Mouse (Mus musculus) hindbrain, embryonic 11.5 days (tissue): ENCODE measurements at regions not wholly inside any gene's neighbourhood (a gene's known extent, or its start where the extent isn't known, plus 50 kb on each side); places are given as distances from the start of the nearest gene placed in this dataset.
A peak's percentile ranks its signal among the peaks of the same experiment; 100 is the strongest.

Experiments used
- ATAC-seq: fragments of 200-750 bp; cut with Nextera tagmentation; 2 replicates; pipeline ENCODE4 v1.8.0; 2017; ENCODE audit warnings: mild to moderate bottlenecking, moderate TSS enrichment, moderate library complexity; ENCODE audit not compliant: low FRiP score
- DNase-seq: peaks from one replicate; pipeline ENCODE4 v3.0.0-alpha.2; 2015; ENCODE audit warnings: low spot score
- H3K27ac ChIP-seq: fragments of 300-500 bp; sonication (generic); 2 replicates; pipeline ENCODE4 v1.5.1; 2014; ENCODE audit warnings: mild to moderate bottlenecking, low read depth, low read length
- H3K27me3 ChIP-seq: fragments of 300-500 bp; sonication (generic); 2 replicates; pipeline ENCODE4 v1.6.1; 2014; ENCODE audit warnings: mild to moderate bottlenecking, low read length, moderate library complexity, mixed read lengths; ENCODE audit not compliant: control insufficient read depth, insufficient read depth
- H3K36me3 ChIP-seq: fragments of 300-500 bp; sonication (generic); 2 replicates; pipeline ENCODE4 v1.6.1; 2014; ENCODE audit warnings: mild to moderate bottlenecking, low read length, moderate library complexity, mixed read lengths; ENCODE audit not compliant: control insufficient read depth, insufficient read depth
- H3K4me1 ChIP-seq: fragments of 300-500 bp; sonication (generic); replicated peaks from 2 replicates; pipeline ENCODE4 v1.6.1; 2014; ENCODE audit warnings: low read length, mixed read lengths; ENCODE audit not compliant: control insufficient read depth, insufficient read depth
- H3K4me2 ChIP-seq: fragments of 300-500 bp; sonication (generic); replicated peaks from 2 replicates; pipeline ENCODE4 v1.6.1; 2014; ENCODE audit warnings: mild to moderate bottlenecking, low read depth, low read length
- H3K4me3 ChIP-seq: fragments of 300-500 bp; sonication (generic); 2 replicates; pipeline ENCODE4 v1.5.1; 2014; ENCODE audit warnings: low read depth, low read length
- H3K9ac ChIP-seq: fragments of 300-500 bp; sonication (generic); 2 replicates; pipeline ENCODE4 v1.6.1; 2014; ENCODE audit warnings: low read depth, low read length
- H3K9me3 ChIP-seq: fragments of 300-500 bp; sonication (generic); 2 replicates; pipeline ENCODE4 v1.6.1; 2016; ENCODE audit warnings: low read length; ENCODE audit not compliant: control insufficient read depth
- WGBS: fragments of 180-500 bp; shearing (Covaris S2); extraction: QIAGEN DNeasy Blood & Tissue Kit; methylation state at CpG from one replicate; pipeline ENCODE4 v1.1.7; 2014; 5-methylcytosine and 5-hydroxymethylcytosine counted together

DNA sequence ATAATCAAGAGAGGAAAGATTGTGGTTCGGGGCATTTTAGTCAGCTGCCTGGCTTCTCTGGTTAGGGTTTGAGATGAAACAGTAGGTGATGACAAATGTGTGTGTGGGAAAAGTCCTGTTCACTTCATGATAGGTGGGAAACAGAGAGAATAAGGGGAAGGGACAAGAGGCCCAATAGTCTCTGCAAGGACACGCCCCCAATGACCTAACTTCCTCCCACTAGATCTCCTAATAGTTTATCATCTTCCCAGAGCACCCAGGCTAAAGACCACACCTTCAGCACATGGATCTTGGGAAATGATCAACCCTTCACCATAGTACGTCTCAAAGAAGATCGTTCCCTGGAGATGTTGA, 484.3 kb upstream of the Kazn start:
- WGBS = 89% methylated on average over 4 of the region's 4 CpGs
- H3K27me3 ChIP-seq = no peaks in the 10 kb centered on the region

DNA sequence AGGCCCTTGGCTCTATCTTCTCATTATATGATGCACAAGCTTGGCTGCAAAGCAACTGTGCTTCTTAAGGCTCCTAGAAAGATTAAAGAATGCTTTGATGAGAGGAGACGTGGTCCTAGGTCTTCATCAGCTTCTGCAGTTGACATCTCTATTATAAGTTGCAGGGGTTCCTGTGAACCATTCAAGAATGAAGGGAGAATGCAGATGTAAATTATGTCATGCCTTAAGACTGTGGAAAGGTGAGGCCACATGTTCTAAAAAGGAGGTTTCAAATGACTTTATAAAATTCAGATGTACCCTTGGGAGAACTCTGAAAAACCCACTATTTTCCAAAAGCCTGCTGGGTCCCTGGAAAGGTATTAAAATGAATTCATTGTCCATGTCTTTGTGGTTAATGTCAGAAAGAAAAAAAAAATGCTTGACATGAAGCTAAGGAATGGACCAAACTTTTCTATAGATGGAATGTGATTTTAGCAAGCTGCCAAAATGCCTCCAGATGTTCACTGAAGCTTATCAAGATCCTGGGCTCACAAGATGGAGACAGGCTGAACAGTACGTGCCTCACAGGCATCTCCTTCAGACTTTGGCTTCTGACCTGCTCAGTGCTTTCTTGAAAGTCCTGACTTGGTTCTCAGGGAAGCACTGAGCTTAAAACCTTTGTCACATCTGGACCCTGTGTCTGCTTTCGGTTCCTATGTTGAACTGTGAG, 483.8 kb upstream of the Kazn start:
- Histone ChIP-seq H3K4me1 (no peaks in the 10 kb centered on the region), H3K36me3 (no peaks in the 10 kb centered on the region), H3K4me3 (no peak overlapping the region), H3K9ac (no peak overlapping the region), H3K27me3 (no peaks in the 10 kb centered on the region), H3K9me3 (no peaks in the 10 kb centered on the region), H3K27ac (no peak overlapping the region), H3K4me2 (no peak overlapping the region)
- 76% methylated on average over 3 of the region's 3 CpGs for WGBS
- ATAC-seq (no peak), DNase-seq (no peak)

More for the DNA sequence above, 484.3 kb upstream of the Kazn start:
- DNase-seq = no peak
- ATAC-seq = no peak
- Histone ChIP-seq H3K4me1 (no peaks in the 10 kb centered on the region), H3K27ac (no peak overlapping the region), H3K9me3 (no peaks in the 10 kb centered on the region), H3K4me2 (no peak overlapping the region), H3K4me3 (no peak overlapping the region), H3K9ac (no peak overlapping the region), H3K36me3 (no peaks in the 10 kb centered on the region)

DNA sequence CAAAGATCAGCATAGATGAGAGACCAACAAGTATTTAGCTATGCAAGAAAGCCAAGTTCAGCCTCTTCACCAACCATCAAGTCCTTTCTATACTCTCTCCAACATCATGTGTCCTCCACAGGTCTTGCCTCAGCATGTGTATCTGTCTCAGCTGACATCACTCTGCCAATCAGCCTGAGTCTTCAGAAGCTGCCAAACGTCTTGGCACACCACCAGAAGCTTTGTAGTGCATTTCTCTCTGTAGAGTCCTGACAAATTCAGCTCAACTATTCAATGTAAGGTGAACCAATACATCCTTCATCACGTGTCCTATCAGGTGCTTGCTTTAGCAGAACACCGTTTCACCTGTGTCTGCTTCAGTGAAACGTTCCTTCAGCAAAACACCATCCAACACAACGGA, 462.4 kb upstream of the Kazn start:
- Histone ChIP-seq H3K27ac (no peak overlapping the region), H3K4me1 (no peaks in the 10 kb centered on the region), H3K9ac (no peak overlapping the region), H3K36me3 (no peaks in the 10 kb centered on the region), H3K4me3 (no peak overlapping the region), H3K9me3 (no peaks in the 10 kb centered on the region), H3K4me2 (no peak overlapping the region), H3K27me3 (no peaks in the 10 kb centered on the region)
- no peak for ATAC-seq
- no peak for DNase-seq
- 85% methylated on average over 5 of the region's 5 CpGs for WGBS

GRCm38 (mm10) chr4:142694926-142695325, 455.7 kb upstream of the Kazn start:
- H3K9ac ChIP-seq = no peak overlapping the region
- 72% methylated on average over 13 of the region's 13 CpGs for WGBS
- ATAC-seq = no peak
- H3K4me2 ChIP-seq = no peak overlapping the region
- H3K27ac ChIP-seq = no peak overlapping the region
- no peaks in the 10 kb centered on the region for H3K4me1 ChIP-seq
- H3K9me3 ChIP-seq = no peaks in the 10 kb centered on the region
- no peak overlapping the region for H3K4me3 ChIP-seq
- DNase-seq = no peak
- no peaks in the 10 kb centered on the region for H3K36me3 ChIP-seq
- no peaks in the 10 kb centered on the region for H3K27me3 ChIP-seq

DNA sequence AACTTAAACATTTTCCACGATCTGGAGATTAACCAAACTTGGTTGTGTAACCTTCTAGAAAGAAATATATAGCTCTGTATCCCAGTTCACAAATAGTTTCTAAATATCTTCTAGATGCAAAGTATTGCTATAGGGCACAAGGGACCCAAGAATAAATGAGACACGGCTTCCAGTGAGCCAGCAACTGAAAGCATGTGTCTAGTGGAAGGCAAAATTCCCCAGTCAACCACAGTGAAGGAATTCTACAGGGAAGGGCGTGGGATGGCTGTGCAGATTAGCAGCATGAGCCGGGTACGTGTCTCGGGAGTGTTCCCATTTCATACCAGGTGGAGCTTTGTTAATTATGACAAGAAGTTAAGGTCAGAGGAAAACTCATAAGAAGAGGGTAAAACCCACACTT, 449.0 kb upstream of the Kazn start:
- H3K27ac ChIP-seq = no peak overlapping the region
- no peaks in the 10 kb centered on the region for H3K36me3 ChIP-seq
- H3K4me2 ChIP-seq = no peak overlapping the region
- WGBS = 92% methylated on average over 6 of the region's 6 CpGs
- DNase-seq = no peak
- ATAC-seq = no peak
- no peaks in the 10 kb centered on the region for H3K27me3 ChIP-seq
- no peak overlapping the region for H3K9ac ChIP-seq
- H3K9me3 ChIP-seq = no peaks in the 10 kb centered on the region
- no peaks in the 10 kb centered on the region for H3K4me1 ChIP-seq
- H3K4me3 ChIP-seq = no peak overlapping the region

GRCm38 (mm10) chr4:142677426-142677825, 438.2 kb upstream of the Kazn start:
- H3K36me3 ChIP-seq = no peaks in the 10 kb centered on the region
- H3K4me2 ChIP-seq = no peak overlapping the region
- no peak overlapping the region for H3K27ac ChIP-seq
- H3K27me3 ChIP-seq = no peaks in the 10 kb centered on the region
- 89% methylated on average over 4 of the region's 4 CpGs for WGBS
- H3K4me3 ChIP-seq = no peak overlapping the region
- DNase-seq (no peak), ATAC-seq (no peak)
- H3K4me1 ChIP-seq = no peaks in the 10 kb centered on the region
- no peak overlapping the region for H3K9ac ChIP-seq
- no peaks in the 10 kb centered on the region for H3K9me3 ChIP-seq

GRCm38 (mm10) chr4:142674641-142675465, 435.7 kb upstream of the Kazn start:
- no peaks in the 10 kb centered on the region for H3K4me1 ChIP-seq
- 78% methylated on average over 22 of the region's 22 CpGs for WGBS
- H3K27ac ChIP-seq = no peak overlapping the region
- H3K27me3 ChIP-seq = no peaks in the 10 kb centered on the region
- no peaks in the 10 kb centered on the region for H3K36me3 ChIP-seq
- no peaks in the 10 kb centered on the region for H3K9me3 ChIP-seq
- H3K9ac ChIP-seq = no peak overlapping the region
- H3K4me3 ChIP-seq = no peak overlapping the region
- DNase-seq (peak; percentile 20), ATAC-seq (no peak)
- H3K4me2 ChIP-seq = no peak overlapping the region

DNA sequence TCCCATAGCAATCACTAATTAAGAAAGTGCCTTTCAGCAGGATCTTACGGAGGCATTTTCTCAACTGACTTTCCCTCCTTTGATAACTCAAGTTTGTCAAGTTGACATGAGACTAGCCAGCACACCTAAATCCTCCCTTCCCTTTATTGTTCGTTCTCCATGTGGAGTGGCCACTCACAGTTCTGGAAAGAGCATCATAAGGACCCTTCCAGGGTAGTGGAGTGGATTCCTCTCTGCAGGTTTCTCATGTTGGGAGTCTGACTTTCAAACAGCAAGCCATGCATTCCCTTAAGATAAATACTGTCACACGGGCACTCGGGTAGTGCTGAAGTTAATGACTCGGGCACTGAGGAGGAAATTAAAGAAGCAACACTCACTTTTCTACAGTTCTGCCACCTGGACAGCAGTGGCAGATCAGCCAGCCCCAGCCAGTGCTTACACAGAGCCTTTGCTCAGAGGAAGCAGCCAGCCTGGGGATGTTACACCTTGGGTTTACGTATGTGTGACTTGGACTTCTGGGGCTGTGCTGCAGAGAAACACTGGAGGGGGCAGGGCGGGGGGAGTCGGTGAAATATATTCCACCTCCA, 432.8 kb upstream of the Kazn start:
- H3K9me3 ChIP-seq = no peaks in the 10 kb centered on the region
- no peaks in the 10 kb centered on the region for H3K36me3 ChIP-seq
- no peak overlapping the region for H3K27ac ChIP-seq
- WGBS = 86% methylated on average over 8 of the region's 8 CpGs
- no peak for ATAC-seq
- DNase-seq = no peak
- no peaks in the 10 kb centered on the region for H3K27me3 ChIP-seq
- no peaks in the 10 kb centered on the region for H3K4me1 ChIP-seq
- no peak overlapping the region for H3K4me2 ChIP-seq
- no peak overlapping the region for H3K4me3 ChIP-seq
- H3K9ac ChIP-seq = no peak overlapping the region

- H3K4me2 ChIP-seq = no peak overlapping the region
- H3K4me1 ChIP-seq = no peaks in the 10 kb centered on the region
- no peaks in the 10 kb centered on the region for H3K9me3 ChIP-seq
- DNase-seq (no peak), ATAC-seq (no peak)
- no peak overlapping the region for H3K27ac ChIP-seq
- no peak overlapping the region for H3K9ac ChIP-seq
- H3K36me3 ChIP-seq = no peaks in the 10 kb centered on the region
- 72% methylated on average over 4 of the region's 4 CpGs for WGBS
- H3K27me3 ChIP-seq = no peaks in the 10 kb centered on the region
- H3K4me3 ChIP-seq = no peak overlapping the region
Measured at GRCm38 (mm10) chr4:142664781-142665180, 425.6 kb upstream of the Kazn start.
